Mouse (Mus musculus) thymus, adult 2 months (tissue): ENCODE measurements around the gene Atp8a2.

Experiments
- CTCF ChIP-seq: fragments of 200-500 bp; IDR thresholded peaks from 2 replicates; pipeline ENCODE4 v1.5.1; 2012; ENCODE audit warnings: mild to moderate bottlenecking, control low read depth, low read length, moderate library complexity, borderline replicate concordance; ENCODE audit not compliant: control insufficient read depth, poor library complexity, insufficient read depth; ENCODE audit errors: extremely low read depth
- POLR2A ChIP-seq: fragments of 200-500 bp; IDR thresholded peaks from 2 replicates; pipeline ENCODE4 v1.6.1; 2012; ENCODE audit warnings: mild to moderate bottlenecking, low read length, control low read depth, moderate library complexity; ENCODE audit not compliant: control insufficient read depth, poor library complexity, insufficient read depth; ENCODE audit errors: extremely low read depth

DNA sequence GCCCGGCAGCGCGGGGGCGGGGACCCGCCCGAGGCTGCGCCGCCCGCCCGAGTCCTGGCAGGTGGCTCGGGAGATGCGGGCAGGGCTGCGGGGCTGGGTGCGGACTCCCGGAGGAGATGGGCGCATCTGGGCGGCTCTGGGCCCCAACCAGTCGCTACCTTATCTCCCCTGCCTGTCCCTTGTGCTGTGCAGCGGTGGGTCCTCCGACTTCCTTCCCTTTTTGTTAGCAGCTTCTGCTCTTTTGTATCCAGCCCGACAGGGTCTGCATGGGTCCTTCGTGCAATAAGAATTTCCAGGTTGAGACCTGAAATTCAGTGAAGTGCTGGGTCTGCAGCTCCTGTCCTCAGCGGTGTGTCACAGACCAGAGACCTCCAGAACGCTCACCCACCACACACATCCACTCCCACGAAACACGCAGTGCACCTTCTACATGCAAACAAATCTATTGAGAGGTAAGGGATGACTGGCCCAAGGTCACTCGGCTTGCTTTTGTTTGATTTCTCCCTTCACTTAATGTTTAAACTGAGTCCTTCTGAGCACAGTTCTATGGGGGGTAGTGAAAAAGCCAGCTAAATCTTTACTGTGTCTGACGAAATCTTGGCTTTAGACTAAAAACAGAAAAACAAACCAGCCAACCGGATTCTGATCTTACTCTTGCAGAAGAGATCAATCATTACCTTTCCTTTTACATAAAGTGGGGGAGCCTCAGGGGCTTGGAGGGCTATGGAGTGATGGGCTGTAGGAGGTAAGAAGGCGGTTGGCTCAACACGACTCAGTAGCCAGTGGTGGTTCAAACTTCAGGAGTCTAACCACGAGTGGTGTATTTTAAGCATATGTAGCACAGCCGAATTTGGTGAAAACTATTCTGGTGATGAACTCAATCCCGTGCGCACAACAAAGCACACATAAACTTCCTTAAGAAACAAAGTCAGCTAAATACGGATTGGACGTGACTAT, 19.1 kb downstream of the Atp8a2 start:
- TF ChIP-seq CTCF, result no peak
- TF ChIP-seq POLR2A, result no peak
